Mouse (Mus musculus) hindlimb bud, embryonic 11.5 days (tissue): ENCODE results near the gene Cpne4.

Source experiments
- DNase-seq: peaks from one replicate; pipeline ENCODE4 v3.0.0-alpha.2; 2012; ENCODE audit warnings: low read depth, low spot score; ENCODE audit errors: extremely low spot score

Cpne4 gene

GRCm38 (mm10) chr9:105033641-105034040 is 486.6 kb downstream of the Cpne4 start:
- no peak for DNase-seq

- DNase-seq: no peak
These were observed 490.8 kb downstream of the Cpne4 start for GRCm38 (mm10) chr9:105037847-105038246.

- no peak for DNase-seq
These were observed 498.9 kb downstream of the Cpne4 start for GRCm38 (mm10) chr9:105046014-105046413.

GRCm38 (mm10) chr9:105048351-105048750 is 501.3 kb downstream of the Cpne4 start:
- no peak for DNase-seq

- no peak for DNase-seq
These were observed 502.6 kb downstream of the Cpne4 start for GRCm38 (mm10) chr9:105049636-105050035.

- DNase-seq: no peak
These were observed 503.2 kb downstream of the Cpne4 start for GRCm38 (mm10) chr9:105050257-105050656.

- peak; percentile 72 for DNase-seq
These were observed 506.1 kb downstream of the Cpne4 start, which contains the start of gene Mrpl3 for GRCm38 (mm10) chr9:105053147-105053557. Gene Mrpl3 (plus strand): TSS chr9:105053239.

GRCm38 (mm10) chr9:105053812-105054211 is 506.7 kb downstream of the Cpne4 start:
- DNase-seq: no peak

GRCm38 (mm10) chr9:105069106-105069505 is 522.0 kb downstream of the Cpne4 start:
- DNase-seq: no peak

GRCm38 (mm10) chr9:105072991-105073748 is 526.1 kb downstream of the Cpne4 start:
- no peak for DNase-seq

GRCm38 (mm10) chr9:105074851-105075250 is 527.8 kb downstream of the Cpne4 start:
- no peak for DNase-seq

GRCm38 (mm10) chr9:105076756-105077424 is 529.8 kb downstream of the Cpne4 start:
- no peak for DNase-seq

GRCm38 (mm10) chr9:105078460-105078859 is 531.4 kb downstream of the Cpne4 start:
- no peak for DNase-seq

GRCm38 (mm10) chr9:105080246-105080645 is 533.2 kb downstream of the Cpne4 start:
- DNase-seq: no peak
